Mouse (Mus musculus) lung, postnatal 0 days (tissue): ENCODE data around the gene Osm.

Source experiments
- CTCF ChIP-seq: IDR thresholded peaks from 2 replicates; pipeline ENCODE4 v1.5.1; 2016; ENCODE audit warnings: antibody characterized with exemption, mild to moderate bottlenecking
- EP300 ChIP-seq: IDR thresholded peaks from 2 replicates; pipeline ENCODE4 v1.6.1; 2016; ENCODE audit warnings: antibody characterized with exemption, mild to moderate bottlenecking, control low read depth

DNA sequence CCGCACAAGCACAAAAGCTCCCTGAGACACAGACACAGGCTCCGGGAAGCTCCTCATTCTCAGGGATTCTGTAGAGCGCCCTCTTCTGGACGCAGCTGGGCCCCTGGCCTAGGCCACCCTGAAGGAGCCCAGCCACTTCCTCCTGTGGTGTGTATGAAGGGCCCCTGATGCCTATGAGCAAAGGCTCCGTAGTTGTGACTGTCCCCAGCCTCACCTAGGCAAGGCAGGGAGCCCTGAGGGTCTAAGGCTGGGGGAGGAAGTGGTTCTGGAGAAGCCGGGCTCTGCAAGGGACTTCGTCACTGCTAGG is 24.9 kb downstream of the Osm start:
- peak; percentile 76 for TF ChIP-seq CTCF
- TF ChIP-seq EP300, result no peak
